Mouse (Mus musculus): ENCODE measurements around the gene Clta. TPM values are rescaled to one million over a fixed set of nuclear protein-coding genes. Genes with fewer than 3 reads are reported as not detected.

Clta gene
- 426 and 451 TPM in 2 replicates for total RNA-seq (2012; rRNA removed)
- polyA plus RNA-seq (2012; ENCODE audit: insufficient read depth in 1 of 2, insufficient read length in 2 of 2, low read depth in 1 of 2, low replicate concordance in 2 of 2, missing spikeins in 1 of 2) = 100 to 1,000 TPM in 1 of 2 experiments, not detected in 1; 589 TPM

- no peaks in the 10 kb centered on the region for H3K27me3 ChIP-seq (ENCODE audit: control insufficient read depth in 1 of 2, insufficient read depth in 2 of 2, low read length in 2 of 2)
- peak; percentile 95 for DNase-seq (ENCODE audit: low read depth, low spot score)
- peaks cover 0 to 10% of the 10 kb centered on the region in 2 experiments; a peak in 2 of 4 replicates for H3K36me3 ChIP-seq (ENCODE audit: control insufficient read depth in 1 of 2, insufficient read depth in 2 of 2, low read length in 2 of 2)
- H3K79me2 ChIP-seq (ENCODE audit: control insufficient read depth, insufficient read depth, low read length, poor library complexity) = peaks cover 3% of the 10 kb centered on the region; the same call in 1 of the 2 replicates
- no peaks in the 10 kb centered on the region for H3K9me3 ChIP-seq (replicated peaks; ENCODE audit: insufficient read depth, low read length)
- H3K9ac ChIP-seq (ENCODE audit: control insufficient read depth, low read depth, low read length, poor library complexity, severe bottlenecking) = peak within 1 kb of the TSS; percentile 65
- H3K4me1 ChIP-seq (ENCODE audit: control insufficient read depth in 1 of 2, insufficient read depth in 2 of 2, low read length in 2 of 2) = peaks cover 0 to 8% of the 10 kb centered on the region in 2 experiments; a peak in 2 of 4 replicates
- peak within 1 kb of the TSS; percentile 21 to 43 for H3K4me3 ChIP-seq (ENCODE audit: control insufficient read depth in 1 of 2, insufficient read depth in 1 of 2, low read depth in 2 of 2, low read length in 2 of 2)
- peak within 1 kb of the TSS; percentile 97 for H3K27ac ChIP-seq (ENCODE audit: control insufficient read depth, low read depth, low read length)
- TF ChIP-seq GABPA (IDR thresholded peaks at IDR 0.05; ENCODE audit: low read depth, low read length) (no peak), SIN3A (IDR thresholded peaks at IDR 0.05; ENCODE audit: low read length) (peak; percentile 73), GATA1 (IDR thresholded peaks at IDR 0.05; ENCODE audit: low read depth, low read length) (peak; percentile 98), MAX (IDR thresholded peaks at IDR 0.05; ENCODE audit: low read length) (peak; percentile 71), MYB (IDR thresholded peaks at IDR 0.05; ENCODE audit: low read depth, low read length) (peak; percentile 80), USF1 (IDR thresholded peaks at IDR 0.05; ENCODE audit: low read depth, low read length) (no peak), CTCF (IDR thresholded peaks at IDR 0.05 in 2 of 3, conservative IDR thresholded peaks at IDR 0.05 in 1 of 3; ENCODE audit: control insufficient read depth in 1 of 3, insufficient read depth in 1 of 3, low read depth in 2 of 3, low read length in 3 of 3, poor library complexity in 1 of 3, severe bottlenecking in 1 of 3) (no peak), TCF12 (IDR thresholded peaks at IDR 0.05; ENCODE audit: low read depth, low read length) (peak; percentile 89), E2F4 (IDR thresholded peaks at IDR 0.05; ENCODE audit: borderline replicate concordance, low read depth, low read length) (no peak), KAT2A (conservative IDR thresholded peaks at IDR 0.05; ENCODE audit: low read depth, low read length) (no peak), ZMIZ1 (IDR thresholded peaks at IDR 0.05; ENCODE audit: low read depth, low read length) (no peak), HCFC1 (IDR thresholded peaks at IDR 0.05; ENCODE audit: low read depth, low read length) (no peak), NELFE (IDR thresholded peaks at IDR 0.05; ENCODE audit: low read depth, low read length) (no peak), POLR2A (IDR thresholded peaks at IDR 0.05; ENCODE audit: control insufficient read depth in 1 of 2, insufficient read depth in 1 of 2, low read depth in 1 of 2, low read length in 2 of 2, poor library complexity in 1 of 2) (peak; percentile 35 to 76; a peak in 3 of 4 replicates), POLR2AphosphoS2 (IDR thresholded peaks at IDR 0.05; ENCODE audit: low read length) (no peak; the same call in 1 of the 2 replicates), SMC3 (IDR thresholded peaks at IDR 0.05; ENCODE audit: low read depth, low read length) (no peak), CHD2 (IDR thresholded peaks at IDR 0.05; ENCODE audit: low read length) (no peak), MXI1 (IDR thresholded peaks at IDR 0.05; ENCODE audit: low read depth, low read length) (no peak), NRF1 (IDR thresholded peaks at IDR 0.05; ENCODE audit: insufficient read depth, low read depth, low read length, poor library complexity, severe bottlenecking) (no peak), EP300 (IDR thresholded peaks at IDR 0.05; ENCODE audit: low read depth in 1 of 2, low read length in 2 of 2) (peak; percentile 74 to 97), JUND (IDR thresholded peaks at IDR 0.05; ENCODE audit: low read depth, low read length) (no peak), ZKSCAN1 (IDR thresholded peaks at IDR 0.05; ENCODE audit: low read depth, low read length) (no peak), POLR2AphosphoS5 (IDR thresholded peaks at IDR 0.05; ENCODE audit: borderline replicate concordance, low read depth, low read length) (no peak), MEF2A (IDR thresholded peaks at IDR 0.05; ENCODE audit: extremely low read depth, insufficient replicate concordance, low read depth, low read length, poor library complexity, severe bottlenecking) (no peak), ZC3H11A (IDR thresholded peaks at IDR 0.05; ENCODE audit: low read depth, low read length) (no peak), ELF1 (IDR thresholded peaks at IDR 0.05; ENCODE audit: low read depth, low read length) (no peak), ETS1 (IDR thresholded peaks at IDR 0.05; ENCODE audit: low read depth, low read length) (peak; percentile 86), MAZ (IDR thresholded peaks at IDR 0.05; ENCODE audit: low read depth, low read length) (no peak), MYC (IDR thresholded peaks at IDR 0.05; ENCODE audit: low read depth, low read length) (no peak), ZNF384 (IDR thresholded peaks at IDR 0.05; ENCODE audit: low read depth, low read length) (no peak), BHLHE40 (IDR thresholded peaks at IDR 0.05; ENCODE audit: borderline replicate concordance, low read depth, low read length) (no peak), RCOR1 (IDR thresholded peaks at IDR 0.05; ENCODE audit: low read depth, low read length) (no peak), CHD1 (IDR thresholded peaks at IDR 0.05; ENCODE audit: low read depth, low read length) (no peak), RAD21 (IDR thresholded peaks at IDR 0.05; ENCODE audit: low read depth, low read length) (no peak), TAL1 (IDR thresholded peaks at IDR 0.05; ENCODE audit: low read length) (peak; percentile 90), MAFK (IDR thresholded peaks at IDR 0.05; ENCODE audit: borderline replicate concordance, low read depth, low read length) (no peak), USF2 (IDR thresholded peaks at IDR 0.05; ENCODE audit: borderline replicate concordance in 1 of 2, insufficient read depth in 1 of 2, low read depth in 1 of 2, low read length in 2 of 2) (no peak), TBP (IDR thresholded peaks at IDR 0.05; ENCODE audit: low read depth, low read length) (peak; percentile 85)
Measured at GRCm38 (mm10) chr4:44004126-44004525, at the start of gene Clta. Gene Clta (plus strand): TSS chr4:44004452.
